Mouse (Mus musculus): Measurements from ENCODE around the gene Fbxw8. TPM values are rescaled to one million over a fixed set of nuclear protein-coding genes. Genes with fewer than 3 reads are reported as not detected.

The Fbxw8 gene
- polyA plus RNA-seq, 3 experiments from 2014 or later = 3.2 to 3.5 (median 3.3) TPM

Other genes starting within 250 kb of the Fbxw8 start
- 10 to 100 TPM in 1 of 3 experiments, 1 to 10 TPM in 2; 8.3 to 15.6 (median 9.3) TPM for gene Fbxo21, start 178.7 kb downstream of the Fbxw8 start, polyA plus RNA-seq (2017; shearing (Covaris generic))
- 1 to 10 TPM; 3.2 to 6.1 (median 5.5) TPM for gene Tesc, start 127.7 kb downstream of the Fbxw8 start, polyA plus RNA-seq (2017; shearing (Covaris generic))
- under 1 TPM in 1 of 3 experiments, not detected in 2; 0.54 TPM for gene Hrk, start 9.2 kb upstream of the Fbxw8 start, polyA plus RNA-seq (2017; shearing (Covaris generic))
- gene Rnft2, start 89.7 kb upstream of the Fbxw8 start, polyA plus RNA-seq (2017; shearing (Covaris generic)) = not detected
- gene 2410131K14Rik, start 89.8 kb upstream of the Fbxw8 start, polyA plus RNA-seq (2017; shearing (Covaris generic)) = 1 to 10 TPM; 2.7 to 3.7 (median 3.1) TPM